Mouse (Mus musculus) CH12.LX (cell line): ENCODE data around the gene Pacs1. TPM values are rescaled to one million over a fixed set of nuclear protein-coding genes. Genes with fewer than 3 reads are reported as not detected.

Experiments used
- DNase-seq: peaks from one replicate; pipeline ENCODE4 v3.0.0-alpha.2; 2013; ENCODE audit errors: extremely low read depth
- H3K27ac ChIP-seq: 2 replicates; pipeline ENCODE4 v1.5.1; 2012; ENCODE audit warnings: low read depth, mild to moderate bottlenecking, control low read depth, moderate library complexity; ENCODE audit not compliant: insufficient read depth
- H3K27me3 ChIP-seq: replicated peaks from 2 replicates; pipeline ENCODE3; 2012; ENCODE audit warnings: inconsistent platforms
- H3K36me3 ChIP-seq, 2 experiments: replicated peaks in 1 of 2; 2 replicates each; pipeline versions ENCODE3 to v1.6.1; 2012; ENCODE audit warnings: inconsistent platforms in 1 of 2, low read length in 1 of 2, mild to moderate bottlenecking in 1 of 2, mixed read lengths in 1 of 2, moderate library complexity in 1 of 2; ENCODE audit not compliant: control insufficient read depth in 1 of 2, insufficient read depth in 1 of 2
- H3K4me1 ChIP-seq, 2 experiments: 2 replicates each; pipeline ENCODE4 v1.6.1; 2012; ENCODE audit warnings: inconsistent platforms in 1 of 2, moderate library complexity in 1 of 2; ENCODE audit not compliant: insufficient read depth in 2 of 2, control insufficient read depth in 1 of 2
- H3K4me2 ChIP-seq: 2 replicates; pipeline ENCODE4 v1.6.1; 2012; ENCODE audit warnings: low read depth, mild to moderate bottlenecking, control low read depth; ENCODE audit not compliant: poor library complexity, insufficient read depth, severe bottlenecking
- H3K4me3 ChIP-seq, 3 experiments: fragments of 150-350 bp in 1 of 3; sonication (generic) in 1 of 3; replicated peaks in 1 of 3; 2 replicates each; pipeline versions ENCODE3 to v1.5.1; 2011 to 2012; ENCODE audit warnings: low read depth in 2 of 3, low read length in 2 of 3, mild to moderate bottlenecking in 2 of 3, moderate library complexity in 2 of 3, control low read depth in 1 of 3, improper control_type of control experiment in 1 of 3, inconsistent platforms in 1 of 3, mixed read lengths in 1 of 3; ENCODE audit not compliant: poor library complexity in 1 of 3
- H3K79me2 ChIP-seq: replicated peaks from 2 replicates; pipeline ENCODE4 v1.6.1; 2012; ENCODE audit warnings: mild to moderate bottlenecking, moderate library complexity; ENCODE audit not compliant: control insufficient read depth, poor library complexity, insufficient read depth, severe bottlenecking; ENCODE audit errors: extremely low read depth
- H3K9ac ChIP-seq: 2 replicates; pipeline ENCODE4 v1.6.1; 2012; ENCODE audit warnings: low read depth, mild to moderate bottlenecking, control low read depth, moderate library complexity; ENCODE audit not compliant: insufficient read depth
- H3K9me3 ChIP-seq: replicated peaks from 2 replicates; pipeline ENCODE3; 2012; ENCODE audit warnings: low read length, inconsistent platforms, mixed read lengths
- BHLHE40 ChIP-seq: IDR thresholded peaks from 2 replicates; pipeline ENCODE4 v1.6.1; 2011; ENCODE audit warnings: mild to moderate bottlenecking, low read depth, low read length, improper control_type of control experiment
- CHD1 ChIP-seq: IDR thresholded peaks from 2 replicates; pipeline ENCODE4 v1.6.1; 2012; ENCODE audit warnings: low read depth, low read length, improper control_type of control experiment, inconsistent platforms
- CTCF ChIP-seq, 2 experiments: IDR thresholded peaks in 1 of 2; conservative IDR thresholded peaks in 1 of 2; 2 replicates each; pipeline ENCODE4 v1.5.1; 2011 to 2012; ENCODE audit warnings: low read depth in 2 of 2, low read length in 2 of 2, improper control_type of control experiment in 1 of 2, inconsistent platforms in 1 of 2, mild to moderate bottlenecking in 1 of 2, moderate library complexity in 1 of 2
- ELF1 ChIP-seq: IDR thresholded peaks from 2 replicates; pipeline ENCODE4 v1.6.1; 2014; ENCODE audit warnings: low read depth, mild to moderate bottlenecking, inconsistent platforms, low read length, improper control_type of control experiment
- EP300 ChIP-seq: IDR thresholded peaks from 2 replicates; pipeline ENCODE4 v1.6.1; 2011; ENCODE audit warnings: low read length, improper control_type of control experiment
- IRF4 ChIP-seq: IDR thresholded peaks from 2 replicates; pipeline ENCODE4 v1.6.1; 2014; ENCODE audit warnings: low read depth, mild to moderate bottlenecking, inconsistent platforms, low read length, improper control_type of control experiment
- JUN ChIP-seq: IDR thresholded peaks from 2 replicates; pipeline ENCODE4 v1.6.1; 2011; ENCODE audit warnings: low read depth, mild to moderate bottlenecking, low read length, improper control_type of control experiment, moderate library complexity; ENCODE audit not compliant: insufficient read depth
- JUND ChIP-seq: conservative IDR thresholded peaks from 2 replicates; pipeline ENCODE4 v1.6.1; 2011; ENCODE audit warnings: low read depth, low read length, improper control_type of control experiment
- MAFK ChIP-seq: IDR thresholded peaks from 2 replicates; pipeline ENCODE4 v1.6.1; 2011; ENCODE audit warnings: low read length, improper control_type of control experiment; ENCODE audit not compliant: insufficient replicate concordance
- MAX ChIP-seq: IDR thresholded peaks from 2 replicates; pipeline ENCODE4 v1.6.1; 2011; ENCODE audit warnings: low read length, improper control_type of control experiment
- MEF2A ChIP-seq: IDR thresholded peaks from 2 replicates; pipeline ENCODE4 v1.6.1; 2014; ENCODE audit warnings: low read depth, mild to moderate bottlenecking, inconsistent platforms, low read length, improper control_type of control experiment, borderline replicate concordance
- MYC ChIP-seq: IDR thresholded peaks from 2 replicates; pipeline ENCODE4 v1.6.1; 2011; ENCODE audit warnings: low read depth, mild to moderate bottlenecking, improper control_type of control experiment, low read length
- NRF1 ChIP-seq: IDR thresholded peaks from 2 replicates; pipeline ENCODE4 v1.6.1; 2014; ENCODE audit warnings: low read depth, mild to moderate bottlenecking, inconsistent platforms, low read length, improper control_type of control experiment, moderate library complexity
- PAX5 ChIP-seq: IDR thresholded peaks from 2 replicates; pipeline ENCODE4 v1.6.1; 2012; ENCODE audit warnings: low read length, inconsistent platforms, mixed read lengths
- POLR2A ChIP-seq: IDR thresholded peaks from 2 replicates; pipeline ENCODE4 v1.6.1; 2011; ENCODE audit warnings: low read depth, mild to moderate bottlenecking, improper control_type of control experiment, low read length
- POLR2AphosphoS2 ChIP-seq: IDR thresholded peaks from 2 replicates; pipeline ENCODE4 v1.6.1; 2011; ENCODE audit warnings: low read depth, low read length, improper control_type of control experiment
- SIN3A ChIP-seq: IDR thresholded peaks from 2 replicates; pipeline ENCODE4 v1.6.1; 2012; ENCODE audit warnings: low read length, improper control_type of control experiment, inconsistent platforms
- SMC3 ChIP-seq: IDR thresholded peaks from 2 replicates; pipeline ENCODE4 v1.6.1; 2011; ENCODE audit warnings: low read depth, low read length, improper control_type of control experiment
- TCF12 ChIP-seq: IDR thresholded peaks from 2 replicates; pipeline ENCODE4 v1.6.1; 2014; ENCODE audit warnings: low read depth, mild to moderate bottlenecking, inconsistent platforms, low read length, improper control_type of control experiment
- UBTF ChIP-seq: IDR thresholded peaks from 2 replicates; pipeline ENCODE4 v1.6.1; 2012; ENCODE audit warnings: low read depth, mild to moderate bottlenecking, inconsistent platforms, low read length, improper control_type of control experiment, moderate library complexity
- ZC3H11A ChIP-seq: IDR thresholded peaks from 2 replicates; pipeline ENCODE4 v1.6.1; 2012; ENCODE audit warnings: low read depth, mild to moderate bottlenecking, inconsistent platforms, low read length, improper control_type of control experiment
- dilution Hi-C: fragments of 300-500 bp; cut with MboI; formaldehyde crosslinking; loops from 2 replicates; pipeline ENCODE4 v1.14.3; 2020; ENCODE audit warnings: low sequenced_read_pairs; ENCODE audit not compliant: extremely low pct_unique_long_range_greater_than_20kb, extremely low pct_ligation_motif_present
- in situ Hi-C: fragments of 300-500 bp; cut with MboI; formaldehyde crosslinking; loops from 3 replicates; pipeline ENCODE4 v1.14.3; 2019; ENCODE audit warnings: low sequenced_read_pairs, low pct_ligation_motif_present, low pct_unique_long_range_greater_than_20kb, mixed read lengths
- polyA plus RNA-seq: library from polyadenylated mRNA; unstranded; fragments of >175 nt; gene quantifications from 2 replicates; pipeline ENCODE4 v1.2.1, GENCODE M21; 2012; ENCODE audit warnings: low read depth; ENCODE audit not compliant: insufficient read length
- total RNA-seq, 2 experiments: library from RNA; depleted of rRNA; stranded (reverse); fragments of 300-350 nt in 1 of 2; fragments of >200 nt in 1 of 2; gene quantifications; 2 replicates each; pipeline ENCODE4 v1.2.3; 2012 to 2014

Pacs1 gene
- total and polyA plus RNA-seq, 3 experiments, result 2.4 to 14.4 (median 10.1) TPM

GRCm38 (mm10) chr19:5094243-5094632 lies 178.7 kb downstream of the Pacs1 start (continued):
- TF ChIP-seq NRF1, result 0 out of 2 replicates have a peak, but pooled peaks have one; percentile 36
- TF ChIP-seq SMC3, result peak; percentile 88
- TF ChIP-seq EP300, result no peak
- no peak for TF ChIP-seq JUN
- no peak for TF ChIP-seq TCF12
- no peak for TF ChIP-seq JUND
- TF ChIP-seq UBTF, result no peak
- TF ChIP-seq ELF1, result 0 out of 2 replicates have a peak, but pooled peaks have one; percentile 48
- TF ChIP-seq, all 38 proteins: peak for 10

- Histone ChIP-seq H3K9ac (no peak overlapping the region), H3K9me3 (no peaks in the 10 kb centered on the region), H3K4me3 (no peak overlapping the region), H3K4me1 (peaks cover 13 to 16% of the 10 kb centered on the region in 2 experiments), H3K4me2 (no peak overlapping the region), H3K27me3 (no peaks in the 10 kb centered on the region), H3K27ac (no peak overlapping the region), H3K36me3 (peaks cover 30 to 48% of the 10 kb centered on the region in 2 experiments), H3K79me2 (no peaks in the 10 kb centered on the region)
- dilution Hi-C loops, result no loop called here
- TF ChIP-seq POLR2A (no peak), CTCF (conservative IDR thresholded peaks at IDR 0.05 in 1 of 2, IDR thresholded peaks at IDR 0.05 in 1 of 2; ENCODE audit: low read depth in 2 of 2, low read length in 2 of 2) (no peak), EP300 (no peak), POLR2AphosphoS2 (no peak), UBTF (no peak), ZC3H11A (no peak), CHD1 (no peak), SIN3A (no peak), MAX (no peak), MEF2A (no peak)
- no peak for DNase-seq
- in situ Hi-C loops, result loop anchor here (5.0 kb wide), 1 partner anchor 49 kb away; no protein-coding TSS in a partner anchor
Observed at GRCm38 (mm10) chr19:5093481-5094242, 179.3 kb downstream of the Pacs1 start.

- in situ Hi-C loops, result loop anchor here (5.0 kb wide), 1 partner anchor 50 kb away; no protein-coding TSS in a partner anchor
- DNase-seq, result no peak
- Histone ChIP-seq H3K4me2 (no peak overlapping the region), H3K36me3 (peaks cover 30 to 47% of the 10 kb centered on the region in 2 experiments), H3K9me3 (no peaks in the 10 kb centered on the region), H3K4me3 (no peak overlapping the region), H3K9ac (no peak overlapping the region), H3K27ac (no peak overlapping the region), H3K27me3 (no peaks in the 10 kb centered on the region), H3K4me1 (peaks cover 15% of the 10 kb centered on the region in 2 experiments), H3K79me2 (no peaks in the 10 kb centered on the region)
- TF ChIP-seq PAX5, result no peak
- no peak for TF ChIP-seq TCF12
- TF ChIP-seq MYC, result no peak
- no peak for TF ChIP-seq UBTF
- no peak for TF ChIP-seq CHD1
- no peak for TF ChIP-seq IRF4
- no peak for TF ChIP-seq JUN
- no peak for TF ChIP-seq BHLHE40
- no peak for TF ChIP-seq POLR2A
- no peak for TF ChIP-seq MEF2A
- no peak for TF ChIP-seq MAFK
- dilution Hi-C loops, result no loop called here
Observed at GRCm38 (mm10) chr19:5092083-5092482, 180.8 kb downstream of the Pacs1 start.
